ENCODE assay signal across 16 mouse cellular contexts in genomic region chr10:27285098-27285860, GRCm38 (mm10).
A peak's percentile ranks its signal among the peaks of the same experiment; 100 is the strongest.
DNase-seq lines count a peak whose midpoint lies in the region; ATAC-seq and TF ChIP-seq lines count a peak whose summit lies in the region.
"Had no signal": no experiment of that assay in that cellular context is flagged by ENCODE, and none has a peak within 500 bp of the region (broad histone marks: within the 10 kb centered on the region; RNA-seq: fewer than 3 reads in every experiment).

No protein-coding gene starts in this region.

- TF ChIP-seq CTCF in kidney, postnatal 0 days (IDR thresholded peaks at IDR 0.05; ENCODE audit: low read depth), result no peak

- no peak overlapping the region for H3K4me2 ChIP-seq in kidney, postnatal 0 days (ENCODE audit: low read length)
- no peak overlapping the region for H3K4me2 ChIP-seq in neural tube, embryonic 11.5 days (ENCODE audit: low read depth)
- H3K4me2 ChIP-seq: hindbrain, embryonic 15.5 days; lung, embryonic 15.5 days had no signal

- WGBS in kidney, postnatal 0 days, result 21% methylated on average over 10 of the region's 10 CpGs
- WGBS in neural tube, embryonic 11.5 days, result 28% methylated on average over 10 of the region's 10 CpGs

- H3K27me3 ChIP-seq in kidney, postnatal 0 days (ENCODE audit: insufficient read depth, low read length), result no peaks in the 10 kb centered on the region
- H3K27me3 ChIP-seq in neural tube, embryonic 11.5 days (ENCODE audit: control insufficient read depth, insufficient read depth, low read length), result no peaks in the 10 kb centered on the region
- H3K27me3 ChIP-seq: hindbrain, embryonic 15.5 days; lung, embryonic 15.5 days had no signal

- H3K9me3 ChIP-seq in kidney, postnatal 0 days (replicated peaks; ENCODE audit: low read length), result no peaks in the 10 kb centered on the region
- H3K9me3 ChIP-seq in neural tube, embryonic 11.5 days (ENCODE audit: control insufficient read depth, low read length), result no peaks in the 10 kb centered on the region
- H3K9me3 ChIP-seq: hindbrain, embryonic 15.5 days; lung, embryonic 15.5 days had no signal

- peak; percentile 14 to 28 for DNase-seq in heart, adult 18-20 months
- DNase-seq in heart, adult 8-10 months (ENCODE audit: low spot score), result no peak
- peak; percentile 64 for DNase-seq in kidney, postnatal 0 days (ENCODE audit: low spot score)
- no peak for DNase-seq in kidney, adult 9 months
- DNase-seq in embryo, embryonic 11.5 days (ENCODE audit: low read depth, low spot score), result peak; percentile 27
- DNase-seq in neural tube, embryonic 11.5 days (ENCODE audit: low spot score), result peak; percentile 53
- no peak for DNase-seq in spleen, postnatal 4 days (ENCODE audit: low spot score in 2 of 2)
- DNase-seq in spleen, postnatal 10 days (ENCODE audit: low spot score in 2 of 2), result no peak
- DNase-seq: adrenal gland, postnatal 36 days; B cell, adult 2 months; gastrocnemius, adult 2 months; liver had no signal

- no peak for ATAC-seq in kidney, postnatal 0 days (replicated peaks; ENCODE audit: low FRiP score, low read depth)
- ATAC-seq in neural tube, embryonic 11.5 days (ENCODE audit: insufficient read depth, low FRiP score, low TSS enrichment), result peak; percentile 35

- H3K9ac ChIP-seq in kidney, postnatal 0 days (ENCODE audit: low read depth, low read length), result no peak overlapping the region
- no peak overlapping the region for H3K9ac ChIP-seq in neural tube, embryonic 11.5 days (ENCODE audit: low read length)
- H3K9ac ChIP-seq: hindbrain, embryonic 15.5 days; lung, embryonic 15.5 days had no signal

- H3K27ac ChIP-seq in kidney, postnatal 0 days, result no peak overlapping the region
- H3K27ac ChIP-seq in neural tube, embryonic 11.5 days (ENCODE audit: low read depth, low read length), result no peak overlapping the region
- H3K27ac ChIP-seq: gastrocnemius, adult 2 months; hindbrain, embryonic 15.5 days; left cerebral cortex, adult 2 months; lung, embryonic 15.5 days had no signal

- H3K36me3 ChIP-seq in kidney, postnatal 0 days (ENCODE audit: insufficient read depth, low read length), result no peaks in the 10 kb centered on the region
- no peaks in the 10 kb centered on the region for H3K36me3 ChIP-seq in neural tube, embryonic 11.5 days (ENCODE audit: control insufficient read depth, insufficient read depth, low read length)
- H3K36me3 ChIP-seq: hindbrain, embryonic 15.5 days; lung, embryonic 15.5 days had no signal

- 0 out of 2 replicates have a peak, but pooled peaks cover 4% of the 10 kb centered on the region for H3K4me1 ChIP-seq in kidney, postnatal 0 days (replicated peaks; ENCODE audit: insufficient read depth, low read length)
- H3K4me1 ChIP-seq in neural tube, embryonic 11.5 days (ENCODE audit: control insufficient read depth, insufficient read depth, low read length), result peaks cover 7% of the 10 kb centered on the region; the same call in 1 of the 2 replicates
- H3K4me1 ChIP-seq: lung, embryonic 15.5 days had no signal

- H3K4me3 ChIP-seq in kidney, postnatal 0 days (replicated peaks; ENCODE audit: low read depth, low read length), result no peak overlapping the region
- no peak overlapping the region for H3K4me3 ChIP-seq in neural tube, embryonic 11.5 days (ENCODE audit: low read depth, low read length)
- H3K4me3 ChIP-seq: erythroblast, embryonic 14.5 days; gastrocnemius, adult 2 months; hindbrain, embryonic 15.5 days; left cerebral cortex, adult 2 months; lung, embryonic 15.5 days had no signal

Comparison
In these comparisons a context has a peak if more than half of its experiments do, and no peak if none do; other contexts are left out.
1. DNase-seq: peak in heart, adult 18-20 months (2 of 2), kidney, postnatal 0 days (single experiment), embryo, embryonic 11.5 days (single experiment) and neural tube, embryonic 11.5 days (single experiment); none in heart, adult 8-10 months (single experiment), kidney, adult 9 months (single experiment), spleen, postnatal 4 days (0 of 2) and spleen, postnatal 10 days (0 of 2).